Mouse (Mus musculus): ENCODE results near the gene Hbb-bh2.
"Not testable (repeated sequence)": the region's sequence is repeated elsewhere in the genome, so short reads cannot be mapped to it uniquely, and the experiment has no call there.

DNA sequence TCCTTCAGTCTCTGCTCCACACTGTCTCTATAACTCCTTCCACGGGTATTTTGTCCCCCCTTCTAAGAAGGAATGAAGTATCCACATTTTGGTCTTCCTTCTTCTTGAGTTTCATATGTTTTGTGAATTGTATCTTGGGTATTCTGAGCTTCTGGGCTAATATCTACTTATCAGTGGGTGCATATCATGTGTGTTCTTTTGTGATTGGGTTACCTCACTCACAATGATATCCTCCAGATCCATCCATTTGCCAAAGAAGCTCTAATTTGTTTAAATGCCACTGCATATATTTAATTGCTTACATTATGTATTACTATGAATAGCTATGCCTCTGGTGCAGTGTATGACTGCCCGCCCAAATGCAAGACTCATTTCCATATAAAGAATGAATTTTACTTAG lies 32.2 kb downstream of the Hbb-bh2 start:
- TF ChIP-seq EP300 (IDR thresholded peaks at IDR 0.05; ENCODE audit: low read depth in 1 of 2, low read length in 2 of 2); USF1 (IDR thresholded peaks at IDR 0.05; ENCODE audit: low read depth, low read length); ETS1 (IDR thresholded peaks at IDR 0.05; ENCODE audit: low read depth, low read length); ZNF384 (IDR thresholded peaks at IDR 0.05; ENCODE audit: low read depth, low read length); ELF1 (IDR thresholded peaks at IDR 0.05; ENCODE audit: low read depth, low read length); NELFE (IDR thresholded peaks at IDR 0.05; ENCODE audit: low read depth, low read length); SMC3 (IDR thresholded peaks at IDR 0.05; ENCODE audit: low read depth, low read length): not testable (repeated sequence)

All from MEL (cell line).